Mouse (Mus musculus) urinary bladder, postnatal 25 days (tissue): ENCODE measurements around the gene Lrrc8d.
"Not testable (repeated sequence)": the region's sequence is repeated elsewhere in the genome, so short reads cannot be mapped to it uniquely, and the experiment has no call there.

Experiments used
- DNase-seq: peaks from one replicate; pipeline ENCODE4 v3.0.0; 2022; ENCODE audit warnings: low spot score

Lrrc8d gene

GRCm38 (mm10) chr5:105859716-105860460, 160.1 kb downstream of the Lrrc8d start:
- no peak for DNase-seq

- DNase-seq = no peak
These were observed 160.7 kb downstream of the Lrrc8d start for GRCm38 (mm10) chr5:105860461-105860835.

- DNase-seq = no peak
These were observed 161.8 kb downstream of the Lrrc8d start for GRCm38 (mm10) chr5:105861616-105862015.

GRCm38 (mm10) chr5:105865110-105865628, 165.4 kb downstream of the Lrrc8d start:
- DNase-seq = not testable (repeated sequence)

GRCm38 (mm10) chr5:105867427-105867826, 167.7 kb downstream of the Lrrc8d start:
- DNase-seq = no peak

GRCm38 (mm10) chr5:105867841-105868447, 168.2 kb downstream of the Lrrc8d start:
- DNase-seq = no peak

- peak; percentile 79 for DNase-seq
These were observed 168.8 kb downstream of the Lrrc8d start for GRCm38 (mm10) chr5:105868593-105868992.

- no peak for DNase-seq
These were observed 170.0 kb downstream of the Lrrc8d start for GRCm38 (mm10) chr5:105869739-105870138.

GRCm38 (mm10) chr5:105871140-105871539, 171.4 kb downstream of the Lrrc8d start:
- DNase-seq = no peak

- no peak for DNase-seq
These were observed 172.4 kb downstream of the Lrrc8d start for GRCm38 (mm10) chr5:105872176-105872575.

- no peak for DNase-seq
These were observed 173.1 kb downstream of the Lrrc8d start for GRCm38 (mm10) chr5:105872916-105873315.

- DNase-seq = no peak
These were observed 174.0 kb downstream of the Lrrc8d start for GRCm38 (mm10) chr5:105873774-105874173.

GRCm38 (mm10) chr5:105874476-105874875, 174.7 kb downstream of the Lrrc8d start:
- DNase-seq = no peak

GRCm38 (mm10) chr5:105876068-105876924, 176.5 kb downstream of the Lrrc8d start, which contains the start of gene Zfp326:
Zfp326 (plus strand) TSS chr5:105876565.
- DNase-seq = peak; percentile 87

- peak; percentile 20 for DNase-seq
These were observed 177.4 kb downstream of the Lrrc8d start for GRCm38 (mm10) chr5:105876925-105877774.
